8 mouse cellular contexts compared by ENCODE assay signal in genomic region chr11:58331149-58331495, GRCm38 (mm10). TPM values are rescaled to one million over a fixed set of nuclear protein-coding genes. Genes with fewer than 3 reads are reported as not detected.
A peak's percentile ranks its signal among the peaks of the same experiment; 100 is the strongest.
DNase-seq lines count a peak whose midpoint lies in the region; ATAC-seq and TF ChIP-seq lines count a peak whose summit lies in the region.

No protein-coding gene starts in this region.

- peaks cover 35% of the 10 kb centered on the region for H3K36me3 ChIP-seq in lung, embryonic 14.5 days (ENCODE audit: insufficient read depth)
- peaks cover 28% of the 10 kb centered on the region; the same call in 1 of the 2 replicates for H3K36me3 ChIP-seq in embryonic facial prominence, embryonic 15.5 days
- peaks cover 7% of the 10 kb centered on the region; the same call in 1 of the 2 replicates for H3K36me3 ChIP-seq in intestine, embryonic 16.5 days (ENCODE audit: control insufficient read depth, insufficient read depth, low read length)
- peaks cover 30% of the 10 kb centered on the region for H3K36me3 ChIP-seq in neural tube, embryonic 15.5 days

- WGBS in lung, embryonic 14.5 days: 11% methylated on average over 10 of the region's 10 CpGs
- WGBS in embryonic facial prominence, embryonic 15.5 days: 16% methylated on average over 10 of the region's 10 CpGs
- 16% methylated on average over 10 of the region's 10 CpGs for WGBS in intestine, embryonic 16.5 days
- 23% methylated on average over 10 of the region's 10 CpGs for WGBS in neural tube, embryonic 15.5 days

- peaks cover 16% of the 10 kb centered on the region; the same call in 1 of the 2 replicates for H3K4me1 ChIP-seq in lung, embryonic 14.5 days (ENCODE audit: insufficient read depth)
- H3K4me1 ChIP-seq in embryonic facial prominence, embryonic 15.5 days: peaks cover 32% of the 10 kb centered on the region
- peaks cover 21% of the 10 kb centered on the region for H3K4me1 ChIP-seq in intestine, embryonic 16.5 days (ENCODE audit: control insufficient read depth, insufficient read depth, low read length)
- peaks cover 55% of the 10 kb centered on the region for H3K4me1 ChIP-seq in neural tube, embryonic 15.5 days

- no peak for DNase-seq in lung, embryonic 14.5 days
- DNase-seq in lung, postnatal 14 days: no peak
- DNase-seq in left cerebral cortex, adult 9 months (ENCODE audit: low spot score in 2 of 2): no peak
- DNase-seq in gastrocnemius, postnatal 25 days: no peak
- DNase-seq in right cerebral cortex, postnatal 14 days: no peak

- H3K27ac ChIP-seq in lung, embryonic 14.5 days (ENCODE audit: low read depth): no peak overlapping the region
- peak overlapping the region; percentile 86 for H3K27ac ChIP-seq in embryonic facial prominence, embryonic 15.5 days (replicated peaks)
- H3K27ac ChIP-seq in intestine, embryonic 16.5 days (ENCODE audit: low read length): peak overlapping the region; percentile 64; the same call in 1 of the 2 replicates
- peak overlapping the region; percentile 81; the same call in 1 of the 2 replicates for H3K27ac ChIP-seq in neural tube, embryonic 15.5 days (replicated peaks)

- H3K27me3 ChIP-seq in lung, embryonic 14.5 days (ENCODE audit: insufficient read depth, low read length): no peaks in the 10 kb centered on the region
- H3K27me3 ChIP-seq in embryonic facial prominence, embryonic 15.5 days: no peaks in the 10 kb centered on the region
- no peaks in the 10 kb centered on the region for H3K27me3 ChIP-seq in intestine, embryonic 16.5 days (replicated peaks; ENCODE audit: control insufficient read depth, insufficient read depth, low read length)
- no peaks in the 10 kb centered on the region for H3K27me3 ChIP-seq in neural tube, embryonic 15.5 days (replicated peaks)

- no peak for TF ChIP-seq CTCF in lung, embryonic 14.5 days (IDR thresholded peaks at IDR 0.05; ENCODE audit: low read depth)

- peak overlapping the region; percentile 64 for H3K4me3 ChIP-seq in lung, embryonic 14.5 days (ENCODE audit: low read depth, low read length)
- peak overlapping the region; percentile 84 for H3K4me3 ChIP-seq in embryonic facial prominence, embryonic 15.5 days (replicated peaks)
- H3K4me3 ChIP-seq in intestine, embryonic 16.5 days (ENCODE audit: low read length): peak overlapping the region; percentile 81
- H3K4me3 ChIP-seq in neural tube, embryonic 15.5 days (replicated peaks): peak overlapping the region; percentile 91

- H3K4me2 ChIP-seq in lung, embryonic 14.5 days: peak overlapping the region; percentile 92
- H3K4me2 ChIP-seq in embryonic facial prominence, embryonic 15.5 days (replicated peaks): peak overlapping the region; percentile 90
- H3K4me2 ChIP-seq in intestine, embryonic 16.5 days (ENCODE audit: low read depth, low read length): peak overlapping the region; percentile 93
- H3K4me2 ChIP-seq in neural tube, embryonic 15.5 days: peak overlapping the region; percentile 92

- ATAC-seq in lung, embryonic 14.5 days (ENCODE audit: insufficient read depth): 0 out of 2 replicates have a peak, but pooled peaks have one; percentile 4
- ATAC-seq in embryonic facial prominence, embryonic 15.5 days (ENCODE audit: insufficient number of reproducible peaks, low FRiP score, low TSS enrichment, low read depth): no peak
- ATAC-seq in intestine, embryonic 16.5 days: peak; percentile 24; the same call in 1 of the 2 replicates
- 0 out of 2 replicates have a peak, but pooled peaks have one; percentile 11 for ATAC-seq in neural tube, embryonic 15.5 days (ENCODE audit: low FRiP score)

- H3K9ac ChIP-seq in lung, embryonic 14.5 days: peak overlapping the region; percentile 75
- peak overlapping the region; percentile 78 for H3K9ac ChIP-seq in embryonic facial prominence, embryonic 15.5 days
- peak overlapping the region; percentile 81 for H3K9ac ChIP-seq in intestine, embryonic 16.5 days (ENCODE audit: low read depth, low read length)
- H3K9ac ChIP-seq in neural tube, embryonic 15.5 days (replicated peaks): peak overlapping the region; percentile 86

- H3K9me3 ChIP-seq in lung, embryonic 14.5 days (ENCODE audit: low read depth, low read length): no peaks in the 10 kb centered on the region
- H3K9me3 ChIP-seq in embryonic facial prominence, embryonic 15.5 days (replicated peaks): 0 out of 2 replicates have a peak, but pooled peaks cover 3% of the 10 kb centered on the region
- no peaks in the 10 kb centered on the region for H3K9me3 ChIP-seq in intestine, embryonic 16.5 days (ENCODE audit: control insufficient read depth, low read length)
- no peaks in the 10 kb centered on the region for H3K9me3 ChIP-seq in neural tube, embryonic 15.5 days (replicated peaks)

RNA-seq across cellular contexts. Expression of gene Sh3bp5l, which starts 0.6 kb away (rescaled TPM):
- 26.3 and 26.4 TPM in 2 replicates for polyA plus RNA-seq in lung, embryonic 14.5 days (2014; fragmentation: Nextera tagmentation; extraction: Ambion mirVana)
- 34.0 and 38.7 TPM in 2 replicates for polyA plus RNA-seq in embryonic facial prominence, embryonic 15.5 days (2015; fragmentation: Nextera tagmentation; extraction: Ambion mirVana)
- 28.3 TPM in 2 replicates for polyA plus RNA-seq in intestine, embryonic 16.5 days (2015; fragmentation: Nextera tagmentation; extraction: Ambion mirVana)
- polyA plus RNA-seq in neural tube, embryonic 15.5 days (2015; fragmentation: Nextera tagmentation; extraction: Ambion mirVana): 47.1 and 47.7 TPM in 2 replicates
- 10 to 100 TPM; 22.8 to 27.5 TPM for total RNA-seq in gastrocnemius, postnatal 25 days (2021)

RNA-seq across cellular contexts. Expression of gene Zfp672, which starts 1.0 kb away (rescaled TPM):
- 31.3 and 39.1 TPM in 2 replicates for polyA plus RNA-seq in lung, embryonic 14.5 days (2014; fragmentation: Nextera tagmentation; extraction: Ambion mirVana)
- polyA plus RNA-seq in embryonic facial prominence, embryonic 15.5 days (2015; fragmentation: Nextera tagmentation; extraction: Ambion mirVana): 39.6 and 41.0 TPM in 2 replicates
- 35.4 and 35.5 TPM in 2 replicates for polyA plus RNA-seq in intestine, embryonic 16.5 days (2015; fragmentation: Nextera tagmentation; extraction: Ambion mirVana)
- polyA plus RNA-seq in neural tube, embryonic 15.5 days (2015; fragmentation: Nextera tagmentation; extraction: Ambion mirVana): 37.9 and 44.8 TPM in 2 replicates
- 10 to 100 TPM; 37.7 to 40.6 TPM for total RNA-seq in gastrocnemius, postnatal 25 days (2021)

RNA-seq across cellular contexts. Expression of gene Zfp692, which starts 24.3 kb away (rescaled TPM):
- 13.9 and 15.2 TPM in 2 replicates for polyA plus RNA-seq in lung, embryonic 14.5 days (2014; fragmentation: Nextera tagmentation; extraction: Ambion mirVana)
- polyA plus RNA-seq in embryonic facial prominence, embryonic 15.5 days (2015; fragmentation: Nextera tagmentation; extraction: Ambion mirVana): 33.1 and 37.1 TPM in 2 replicates
- 20.7 and 22.0 TPM in 2 replicates for polyA plus RNA-seq in intestine, embryonic 16.5 days (2015; fragmentation: Nextera tagmentation; extraction: Ambion mirVana)
- polyA plus RNA-seq in neural tube, embryonic 15.5 days (2015; fragmentation: Nextera tagmentation; extraction: Ambion mirVana): 31.5 and 33.3 TPM in 2 replicates
- 1 to 10 TPM; 2.7 to 4.3 TPM for total RNA-seq in gastrocnemius, postnatal 25 days (2021)

RNA-seq across cellular contexts. Expression of gene Lypd8, which starts 47.7 kb away (rescaled TPM):
- polyA plus RNA-seq in lung, embryonic 14.5 days (2014; fragmentation: Nextera tagmentation; extraction: Ambion mirVana): not detected in 2 replicates
- polyA plus RNA-seq in embryonic facial prominence, embryonic 15.5 days (2015; fragmentation: Nextera tagmentation; extraction: Ambion mirVana): 0.20 and 0.35 TPM in 2 replicates
- 1,405 and 1,451 TPM in 2 replicates for polyA plus RNA-seq in intestine, embryonic 16.5 days (2015; fragmentation: Nextera tagmentation; extraction: Ambion mirVana)
- polyA plus RNA-seq in neural tube, embryonic 15.5 days (2015; fragmentation: Nextera tagmentation; extraction: Ambion mirVana): 0.37 and 19.8 TPM in 2 replicates
- not detected for total RNA-seq in gastrocnemius, postnatal 25 days (2021)

RNA-seq across cellular contexts. Expression of gene 4930438A08Rik, which starts 56.5 kb away (rescaled TPM):
- polyA plus RNA-seq in lung, embryonic 14.5 days (2014; fragmentation: Nextera tagmentation; extraction: Ambion mirVana): not detected in 2 replicates
- 2.0 and 2.4 TPM in 2 replicates for polyA plus RNA-seq in embryonic facial prominence, embryonic 15.5 days (2015; fragmentation: Nextera tagmentation; extraction: Ambion mirVana)
- polyA plus RNA-seq in intestine, embryonic 16.5 days (2015; fragmentation: Nextera tagmentation; extraction: Ambion mirVana): not detected in 2 replicates
- not detected in 2 replicates for polyA plus RNA-seq in neural tube, embryonic 15.5 days (2015; fragmentation: Nextera tagmentation; extraction: Ambion mirVana)
- not detected for total RNA-seq in gastrocnemius, postnatal 25 days (2021)
